Mouse (Mus musculus): ENCODE data around the gene Ugt1a1.

- no peak for TF ChIP-seq TAL1 (IDR thresholded peaks at IDR 0.05; ENCODE audit: low read length)
- TF ChIP-seq GATA1 (IDR thresholded peaks at IDR 0.05; ENCODE audit: low read length): no peak
These were observed 16.1 kb upstream of the Ugt1a1 start for GRCm38 (mm10) chr1:88195687-88196086.

Measured in erythroblast, embryonic 14.5 days (primary cell).